Mouse (Mus musculus): ENCODE results near the gene Pagr1a.

Gene Pagr1a

GRCm38 (mm10) chr7:127020901-127021562 lies 3.9 kb upstream of the Pagr1a start, which contains the start of the genes Gm42742 and Prrt2:
Gene Gm42742 (minus strand): TSS chr7:127021097.
Gene Prrt2 (minus strand): TSS chr7:127021211.
- no peak for DNase-seq (ENCODE audit: extremely low spot score, low read depth, low spot score)

GRCm38 (mm10) chr7:127020491-127020890 lies 3.3 kb upstream of the Pagr1a start:
- no peak for DNase-seq (ENCODE audit: extremely low spot score, low read depth, low spot score)

- no peak for DNase-seq (ENCODE audit: extremely low spot score, low read depth, low spot score)
These were observed 2.9 kb upstream of the Pagr1a start for GRCm38 (mm10) chr7:127020031-127020430.

GRCm38 (mm10) chr7:127019306-127019960 lies 2.3 kb upstream of the Pagr1a start:
- DNase-seq (ENCODE audit: extremely low spot score, low read depth, low spot score): no peak

- DNase-seq (ENCODE audit: extremely low spot score, low read depth, low spot score): no peak
These were observed 1.5 kb upstream of the Pagr1a start for GRCm38 (mm10) chr7:127018416-127019305.

- DNase-seq (ENCODE audit: extremely low spot score, low read depth, low spot score): no peak
These were observed 796 bp upstream of the Pagr1a start for GRCm38 (mm10) chr7:127017950-127018345.

GRCm38 (mm10) chr7:127016486-127016938 lies 640 bp downstream of the Pagr1a start:
- no peak for DNase-seq (ENCODE audit: extremely low spot score, low read depth, low spot score)

- no peak for DNase-seq (ENCODE audit: extremely low spot score, low read depth, low spot score)
These were observed 869 bp downstream of the Pagr1a start, which contains the start of gene Pagr1b for GRCm38 (mm10) chr7:127016481-127016485. Gene Pagr1b (minus strand): TSS chr7:127016484.

GRCm38 (mm10) chr7:127016081-127016480 lies 1.1 kb downstream of the Pagr1a start:
- no peak for DNase-seq (ENCODE audit: extremely low spot score, low read depth, low spot score)

- no peak for DNase-seq (ENCODE audit: extremely low spot score, low read depth, low spot score)
These were observed 2.2 kb downstream of the Pagr1a start for GRCm38 (mm10) chr7:127014993-127015392.

- DNase-seq (ENCODE audit: extremely low spot score, low read depth, low spot score): no peak
These were observed 2.8 kb downstream of the Pagr1a start, which contains the start of gene Mvp for GRCm38 (mm10) chr7:127014320-127014719. Gene Mvp (minus strand): TSS chr7:127014621.

- no peak for DNase-seq (ENCODE audit: extremely low spot score, low read depth, low spot score)
These were observed 3.8 kb downstream of the Pagr1a start for GRCm38 (mm10) chr7:127013385-127013784.

- DNase-seq (ENCODE audit: extremely low spot score, low read depth, low spot score): no peak
These were observed 4.3 kb downstream of the Pagr1a start for GRCm38 (mm10) chr7:127012845-127013244.

- DNase-seq (ENCODE audit: extremely low spot score, low read depth, low spot score): no peak
These were observed 4.8 kb downstream of the Pagr1a start for GRCm38 (mm10) chr7:127012374-127012773.

GRCm38 (mm10) chr7:127011717-127012116 lies 5.4 kb downstream of the Pagr1a start:
- DNase-seq (ENCODE audit: extremely low spot score, low read depth, low spot score): no peak

- DNase-seq (ENCODE audit: extremely low spot score, low read depth, low spot score): no peak
These were observed 6.1 kb downstream of the Pagr1a start for GRCm38 (mm10) chr7:127011051-127011450.

GRCm38 (mm10) chr7:127009307-127010085 lies 7.7 kb downstream of the Pagr1a start:
- no peak for DNase-seq (ENCODE audit: extremely low spot score, low read depth, low spot score)

- DNase-seq (ENCODE audit: extremely low spot score, low read depth, low spot score): no peak
These were observed 8.7 kb downstream of the Pagr1a start for GRCm38 (mm10) chr7:127008239-127009019.

GRCm38 (mm10) chr7:127007313-127008024 lies 9.7 kb downstream of the Pagr1a start:
- DNase-seq (ENCODE audit: extremely low spot score, low read depth, low spot score): no peak
